Mouse (Mus musculus) limb, embryonic 14.5 days (tissue): ENCODE data around the gene Smagp. TPM values are rescaled to one million over a fixed set of nuclear protein-coding genes. Genes with fewer than 3 reads are reported as not detected.

ENCODE experiments used
- ATAC-seq: fragments of 200-750 bp; cut with Nextera tagmentation; 2 replicates; pipeline ENCODE4 v1.8.0; 2017; ENCODE audit warnings: low read depth, moderate number of reproducible peaks, moderate TSS enrichment; ENCODE audit not compliant: low FRiP score
- DNase-seq: peaks from one replicate; pipeline ENCODE4 v3.0.0-alpha.2; 2015; ENCODE audit warnings: low spot score
- H3K27ac ChIP-seq: fragments of 300-500 bp; sonication (generic); replicated peaks from 2 replicates; pipeline ENCODE4 v1.5.1; 2014; ENCODE audit warnings: low read depth, mild to moderate bottlenecking, low read length, moderate library complexity, mixed read lengths
- H3K27me3 ChIP-seq: fragments of 300-500 bp; sonication (generic); 2 replicates; pipeline ENCODE4 v1.6.1; 2014; ENCODE audit warnings: low read length, mixed read lengths; ENCODE audit not compliant: control insufficient read depth, insufficient read depth
- H3K36me3 ChIP-seq: fragments of 300-500 bp; sonication (generic); 2 replicates; pipeline ENCODE4 v1.6.1; 2014; ENCODE audit warnings: mild to moderate bottlenecking, low read length, moderate library complexity, mixed read lengths; ENCODE audit not compliant: control insufficient read depth, insufficient read depth
- H3K4me1 ChIP-seq: fragments of 300-500 bp; sonication (generic); 2 replicates; pipeline ENCODE4 v1.6.1; 2014; ENCODE audit warnings: antibody characterized with exemption, low read length, mixed read lengths; ENCODE audit not compliant: control insufficient read depth, insufficient read depth
- H3K4me2 ChIP-seq: fragments of 300-500 bp; sonication (generic); replicated peaks from 2 replicates; pipeline ENCODE4 v1.6.1; 2014; ENCODE audit warnings: low read depth, mild to moderate bottlenecking, low read length, moderate library complexity; ENCODE audit not compliant: severe bottlenecking
- H3K4me3 ChIP-seq: fragments of 300-500 bp; sonication (generic); replicated peaks from 2 replicates; pipeline ENCODE4 v1.5.1; 2014; ENCODE audit warnings: low read length
- H3K9ac ChIP-seq: fragments of 300-500 bp; sonication (generic); 2 replicates; pipeline ENCODE4 v1.6.1; 2014; ENCODE audit warnings: mild to moderate bottlenecking, low read depth, low read length, moderate library complexity; ENCODE audit not compliant: severe bottlenecking
- H3K9me3 ChIP-seq: fragments of 300-500 bp; sonication (generic); 2 replicates; pipeline ENCODE4 v1.6.1; 2016; ENCODE audit warnings: low read length; ENCODE audit not compliant: control insufficient read depth
- POLR2A ChIP-seq: fragments of 200-500 bp; IDR thresholded peaks from 2 replicates; pipeline ENCODE4 v1.8.0; 2012; ENCODE audit warnings: inconsistent platforms, mild to moderate bottlenecking, moderate library complexity, borderline replicate concordance; ENCODE audit not compliant: insufficient read depth, insufficient read length; ENCODE audit errors: extremely low read depth
- WGBS: fragments of 180-500 bp; shearing (Covaris S2); extraction: QIAGEN DNeasy Blood & Tissue Kit; methylation state at CpG from one replicate; pipeline ENCODE4 v1.1.7; 2014; 5-methylcytosine and 5-hydroxymethylcytosine counted together
- polyA plus RNA-seq, 2 experiments: library from polyadenylated mRNA; depleted of rRNA in 1 of 2; stranded (reverse) in 1 of 2; unstranded in 1 of 2; fragments of >200 nt; fragmentation: Nextera tagmentation in 1 of 2; extraction: Ambion mirVana in 1 of 2; gene quantifications; 2 replicates each; pipeline versions ENCODE4 v1.2.1 to v1.2.3; 2012 to 2014

The Smagp gene
- polyA plus RNA-seq, 2 experiments = 19.7 to 25.4 TPM

GRCm38 (mm10) chr15:100655201-100655600 lies 18.5 kb upstream of the Smagp start:
- no peaks in the 10 kb centered on the region for H3K36me3 ChIP-seq
- no peaks in the 10 kb centered on the region for H3K27me3 ChIP-seq
- no peaks in the 10 kb centered on the region for H3K9me3 ChIP-seq
- no peak overlapping the region for H3K9ac ChIP-seq
- ATAC-seq = no peak
- TF ChIP-seq POLR2A = no peak
- WGBS = 86% methylated on average over 5 of the region's 5 CpGs
- no peak overlapping the region for H3K27ac ChIP-seq
- no peaks in the 10 kb centered on the region for H3K4me1 ChIP-seq
- no peak overlapping the region for H3K4me2 ChIP-seq
- H3K4me3 ChIP-seq = no peak overlapping the region
- no peak for DNase-seq

GRCm38 (mm10) chr15:100654271-100654670 lies 17.5 kb upstream of the Smagp start:
- no peaks in the 10 kb centered on the region for H3K9me3 ChIP-seq

GRCm38 (mm10) chr15:100651610-100652009 lies 14.9 kb upstream of the Smagp start:
- Histone ChIP-seq H3K36me3 (no peaks in the 10 kb centered on the region), H3K4me1 (no peaks in the 10 kb centered on the region), H3K9ac (no peak overlapping the region), H3K4me3 (no peak overlapping the region), H3K9me3 (no peaks in the 10 kb centered on the region), H3K4me2 (no peak overlapping the region), H3K27me3 (no peaks in the 10 kb centered on the region), H3K27ac (no peak overlapping the region)
- ATAC-seq = no peak
- 76% methylated on average over 9 of the region's 9 CpGs for WGBS
- no peak for TF ChIP-seq POLR2A
- DNase-seq = no peak

More at GRCm38 (mm10) chr15:100654271-100654670, 17.5 kb upstream of the Smagp start:
- Histone ChIP-seq H3K9ac (no peak overlapping the region), H3K27me3 (no peaks in the 10 kb centered on the region), H3K36me3 (no peaks in the 10 kb centered on the region), H3K4me2 (no peak overlapping the region), H3K4me3 (no peak overlapping the region), H3K27ac (no peak overlapping the region), H3K4me1 (no peaks in the 10 kb centered on the region)
- DNase-seq (no peak), ATAC-seq (no peak)
- WGBS = 88% methylated on average over 1 of the region's 1 CpGs
- TF ChIP-seq POLR2A = no peak

- Histone ChIP-seq H3K27ac (no peak overlapping the region), H3K27me3 (no peaks in the 10 kb centered on the region), H3K9ac (no peak overlapping the region), H3K4me1 (no peaks in the 10 kb centered on the region), H3K36me3 (no peaks in the 10 kb centered on the region), H3K4me2 (no peak overlapping the region), H3K9me3 (no peaks in the 10 kb centered on the region), H3K4me3 (no peak overlapping the region)
- ATAC-seq (no peak), DNase-seq (no peak)
- no peak for TF ChIP-seq POLR2A
- 84% methylated on average over 10 of the region's 10 CpGs for WGBS
Measured at GRCm38 (mm10) chr15:100650111-100650510, 13.4 kb upstream of the Smagp start.

GRCm38 (mm10) chr15:100646161-100646560 lies 9.4 kb upstream of the Smagp start:
- WGBS = 71% methylated on average over 6 of the region's 6 CpGs
- no peak for ATAC-seq
- no peak for TF ChIP-seq POLR2A

GRCm38 (mm10) chr15:100642451-100642850 lies 5.7 kb upstream of the Smagp start:
- Histone ChIP-seq H3K4me3 (no peak overlapping the region), H3K27ac (no peak overlapping the region), H3K9ac (no peak overlapping the region), H3K4me1 (no peaks in the 10 kb centered on the region; the same call in 1 of the 2 replicates), H3K9me3 (no peaks in the 10 kb centered on the region), H3K27me3 (peaks cover 8% of the 10 kb centered on the region), H3K36me3 (no peaks in the 10 kb centered on the region), H3K4me2 (no peak overlapping the region)
- 88% methylated on average over 7 of the region's 7 CpGs for WGBS
- ATAC-seq (no peak), DNase-seq (no peak)
- no peak for TF ChIP-seq POLR2A

More at GRCm38 (mm10) chr15:100646161-100646560, 9.4 kb upstream of the Smagp start:
- H3K27ac ChIP-seq = no peak overlapping the region
- H3K4me1 ChIP-seq = no peaks in the 10 kb centered on the region
- no peak overlapping the region for H3K4me2 ChIP-seq
- no peaks in the 10 kb centered on the region for H3K9me3 ChIP-seq
- H3K27me3 ChIP-seq = no peaks in the 10 kb centered on the region
- H3K4me3 ChIP-seq = no peak overlapping the region
- H3K36me3 ChIP-seq = no peaks in the 10 kb centered on the region
- no peak overlapping the region for H3K9ac ChIP-seq
- no peak for DNase-seq
